Mouse (Mus musculus) CH12.LX (cell line): ENCODE results near the gene Pspn. TPM values are rescaled to one million over a fixed set of nuclear protein-coding genes. Genes with fewer than 3 reads are reported as not detected.

Experiments
- DNase-seq: peaks from one replicate; pipeline ENCODE4 v3.0.0-alpha.2; 2013; ENCODE audit errors: extremely low read depth
- H3K27ac ChIP-seq: 2 replicates; pipeline ENCODE4 v1.5.1; 2012; ENCODE audit warnings: low read depth, mild to moderate bottlenecking, control low read depth, moderate library complexity; ENCODE audit not compliant: insufficient read depth
- H3K27me3 ChIP-seq: replicated peaks from 2 replicates; pipeline ENCODE3; 2012; ENCODE audit warnings: inconsistent platforms
- H3K36me3 ChIP-seq, 2 experiments: replicated peaks in 1 of 2; 2 replicates each; pipeline versions ENCODE3 to v1.6.1; 2012; ENCODE audit warnings: inconsistent platforms in 1 of 2, low read length in 1 of 2, mild to moderate bottlenecking in 1 of 2, mixed read lengths in 1 of 2, moderate library complexity in 1 of 2; ENCODE audit not compliant: control insufficient read depth in 1 of 2, insufficient read depth in 1 of 2
- H3K4me1 ChIP-seq, 2 experiments: 2 replicates each; pipeline ENCODE4 v1.6.1; 2012; ENCODE audit warnings: inconsistent platforms in 1 of 2, moderate library complexity in 1 of 2; ENCODE audit not compliant: insufficient read depth in 2 of 2, control insufficient read depth in 1 of 2
- H3K4me2 ChIP-seq: 2 replicates; pipeline ENCODE4 v1.6.1; 2012; ENCODE audit warnings: low read depth, mild to moderate bottlenecking, control low read depth; ENCODE audit not compliant: poor library complexity, insufficient read depth, severe bottlenecking
- H3K4me3 ChIP-seq, 3 experiments: fragments of 150-350 bp in 1 of 3; sonication (generic) in 1 of 3; replicated peaks in 1 of 3; 2 replicates each; pipeline versions ENCODE3 to v1.5.1; 2011 to 2012; ENCODE audit warnings: low read depth in 2 of 3, low read length in 2 of 3, mild to moderate bottlenecking in 2 of 3, moderate library complexity in 2 of 3, control low read depth in 1 of 3, improper control_type of control experiment in 1 of 3, inconsistent platforms in 1 of 3, mixed read lengths in 1 of 3; ENCODE audit not compliant: poor library complexity in 1 of 3
- H3K79me2 ChIP-seq: replicated peaks from 2 replicates; pipeline ENCODE4 v1.6.1; 2012; ENCODE audit warnings: mild to moderate bottlenecking, moderate library complexity; ENCODE audit not compliant: control insufficient read depth, poor library complexity, insufficient read depth, severe bottlenecking; ENCODE audit errors: extremely low read depth
- H3K9ac ChIP-seq: 2 replicates; pipeline ENCODE4 v1.6.1; 2012; ENCODE audit warnings: low read depth, mild to moderate bottlenecking, control low read depth, moderate library complexity; ENCODE audit not compliant: insufficient read depth
- H3K9me3 ChIP-seq: replicated peaks from 2 replicates; pipeline ENCODE3; 2012; ENCODE audit warnings: low read length, inconsistent platforms, mixed read lengths
- BHLHE40 ChIP-seq: IDR thresholded peaks from 2 replicates; pipeline ENCODE4 v1.6.1; 2011; ENCODE audit warnings: mild to moderate bottlenecking, low read depth, low read length, improper control_type of control experiment
- CTCF ChIP-seq, 2 experiments: IDR thresholded peaks in 1 of 2; conservative IDR thresholded peaks in 1 of 2; 2 replicates each; pipeline ENCODE4 v1.5.1; 2011 to 2012; ENCODE audit warnings: low read depth in 2 of 2, low read length in 2 of 2, improper control_type of control experiment in 1 of 2, inconsistent platforms in 1 of 2, mild to moderate bottlenecking in 1 of 2, moderate library complexity in 1 of 2
- E2F4 ChIP-seq: IDR thresholded peaks from 2 replicates; pipeline ENCODE4 v1.6.1; 2011; ENCODE audit warnings: low read depth, low read length, improper control_type of control experiment; ENCODE audit not compliant: insufficient replicate concordance
- GABPA ChIP-seq: IDR thresholded peaks from 2 replicates; pipeline ENCODE4 v1.6.1; 2012; ENCODE audit warnings: low read depth, low read length, improper control_type of control experiment, inconsistent platforms; ENCODE audit not compliant: insufficient replicate concordance
- JUND ChIP-seq: conservative IDR thresholded peaks from 2 replicates; pipeline ENCODE4 v1.6.1; 2011; ENCODE audit warnings: low read depth, low read length, improper control_type of control experiment
- MAFK ChIP-seq: IDR thresholded peaks from 2 replicates; pipeline ENCODE4 v1.6.1; 2011; ENCODE audit warnings: low read length, improper control_type of control experiment; ENCODE audit not compliant: insufficient replicate concordance
- MAZ ChIP-seq: IDR thresholded peaks from 2 replicates; pipeline ENCODE4 v1.6.1; 2012; ENCODE audit warnings: low read depth, mild to moderate bottlenecking, inconsistent platforms, low read length, improper control_type of control experiment, moderate library complexity
- MXI1 ChIP-seq: IDR thresholded peaks from 2 replicates; pipeline ENCODE4 v1.6.1; 2011; ENCODE audit warnings: mild to moderate bottlenecking, low read depth, low read length, improper control_type of control experiment
- MYC ChIP-seq: IDR thresholded peaks from 2 replicates; pipeline ENCODE4 v1.6.1; 2011; ENCODE audit warnings: low read depth, mild to moderate bottlenecking, improper control_type of control experiment, low read length
- PAX5 ChIP-seq: IDR thresholded peaks from 2 replicates; pipeline ENCODE4 v1.6.1; 2012; ENCODE audit warnings: low read length, inconsistent platforms, mixed read lengths
- RAD21 ChIP-seq: IDR thresholded peaks from 2 replicates; pipeline ENCODE4 v1.6.1; 2011; ENCODE audit warnings: low read depth, mild to moderate bottlenecking, low read length, improper control_type of control experiment, moderate library complexity
- SIN3A ChIP-seq: IDR thresholded peaks from 2 replicates; pipeline ENCODE4 v1.6.1; 2012; ENCODE audit warnings: low read length, improper control_type of control experiment, inconsistent platforms
- SMC3 ChIP-seq: IDR thresholded peaks from 2 replicates; pipeline ENCODE4 v1.6.1; 2011; ENCODE audit warnings: low read depth, low read length, improper control_type of control experiment
- USF1 ChIP-seq: IDR thresholded peaks from 2 replicates; pipeline ENCODE4 v1.6.1; 2014; ENCODE audit warnings: low read depth, mild to moderate bottlenecking, inconsistent platforms, low read length, improper control_type of control experiment
- ZC3H11A ChIP-seq: IDR thresholded peaks from 2 replicates; pipeline ENCODE4 v1.6.1; 2012; ENCODE audit warnings: low read depth, mild to moderate bottlenecking, inconsistent platforms, low read length, improper control_type of control experiment
- ZNF384 ChIP-seq: IDR thresholded peaks from 2 replicates; pipeline ENCODE4 v1.6.1; 2012; ENCODE audit warnings: low read depth, low read length, improper control_type of control experiment, inconsistent platforms
- dilution Hi-C: fragments of 300-500 bp; cut with MboI; formaldehyde crosslinking; loops from 2 replicates; pipeline ENCODE4 v1.14.3; 2020; ENCODE audit warnings: low sequenced_read_pairs; ENCODE audit not compliant: extremely low pct_unique_long_range_greater_than_20kb, extremely low pct_ligation_motif_present
- in situ Hi-C: fragments of 300-500 bp; cut with MboI; formaldehyde crosslinking; loops from 3 replicates; pipeline ENCODE4 v1.14.3; 2019; ENCODE audit warnings: low sequenced_read_pairs, low pct_ligation_motif_present, low pct_unique_long_range_greater_than_20kb, mixed read lengths
- polyA plus RNA-seq: library from polyadenylated mRNA; unstranded; fragments of >175 nt; gene quantifications from 2 replicates; pipeline ENCODE4 v1.2.1, GENCODE M21; 2012; ENCODE audit warnings: low read depth; ENCODE audit not compliant: insufficient read length
- total RNA-seq, 2 experiments: library from RNA; depleted of rRNA; stranded (reverse); fragments of 300-350 nt in 1 of 2; fragments of >200 nt in 1 of 2; gene quantifications; 2 replicates each; pipeline ENCODE4 v1.2.3; 2012 to 2014

Gene Pspn
- total and polyA plus RNA-seq, 3 experiments: 0.34 to 0.69 TPM; not detected in 1

- no peak overlapping the region for H3K4me3 ChIP-seq
- H3K4me1 ChIP-seq: no peaks in the 10 kb centered on the region
- H3K79me2 ChIP-seq: no peaks in the 10 kb centered on the region
- no peak overlapping the region for H3K27ac ChIP-seq
- H3K27me3 ChIP-seq: peaks cover 28% of the 10 kb centered on the region
- DNase-seq: no peak
- H3K9me3 ChIP-seq: no peaks in the 10 kb centered on the region
- TF ChIP-seq JUND (no peak), PAX5 (no peak)
- TF ChIP-seq, all 38 proteins: peak for 0
- Histone ChIP-seq H3K36me3 (no peaks in the 10 kb centered on the region), H3K4me2 (no peak overlapping the region), H3K9ac (no peak overlapping the region)
- dilution Hi-C loops (no loop called here), in situ Hi-C loops (no loop called here)
These were observed 25.7 kb downstream of the Pspn start for GRCm38 (mm10) chr17:56973956-56974707.

- H3K27ac ChIP-seq: no peak overlapping the region; the same call in 1 of the 2 replicates
- no peak for DNase-seq
- no peaks in the 10 kb centered on the region for H3K4me1 ChIP-seq
- dilution Hi-C loops (no loop called here), in situ Hi-C loops (no loop called here)
- no peaks in the 10 kb centered on the region for H3K36me3 ChIP-seq
- H3K4me3 ChIP-seq: no peak overlapping the region
- TF ChIP-seq MXI1: no peak
- TF ChIP-seq GABPA: no peak
- TF ChIP-seq USF1: no peak
- peaks cover 47% of the 10 kb centered on the region for H3K27me3 ChIP-seq
- H3K79me2 ChIP-seq: no peaks in the 10 kb centered on the region
- no peak overlapping the region for H3K4me2 ChIP-seq
- H3K9ac ChIP-seq: no peak overlapping the region
- H3K9me3 ChIP-seq: no peaks in the 10 kb centered on the region
These were observed 29.7 kb downstream of the Pspn start for GRCm38 (mm10) chr17:56970081-56970480.

- Histone ChIP-seq H3K27ac (no peak overlapping the region), H3K79me2 (no peaks in the 10 kb centered on the region), H3K9ac (no peak overlapping the region), H3K4me1 (no peaks in the 10 kb centered on the region), H3K4me2 (no peak overlapping the region), H3K36me3 (no peaks in the 10 kb centered on the region), H3K9me3 (no peaks in the 10 kb centered on the region), H3K27me3 (peaks cover 46% of the 10 kb centered on the region), H3K4me3 (no peak overlapping the region)
- dilution Hi-C loops: no loop called here
- in situ Hi-C loops: no loop called here
- TF ChIP-seq SMC3: no peak
- TF ChIP-seq MAZ: no peak
- TF ChIP-seq E2F4: no peak
- no peak for TF ChIP-seq BHLHE40
- no peak for TF ChIP-seq ZC3H11A
- no peak for TF ChIP-seq CTCF (conservative IDR thresholded peaks at IDR 0.05 in 1 of 2, IDR thresholded peaks at IDR 0.05 in 1 of 2; ENCODE audit: low read depth in 2 of 2, low read length in 2 of 2)
- TF ChIP-seq MYC: no peak
- TF ChIP-seq ZNF384: no peak
- TF ChIP-seq SIN3A: no peak
- TF ChIP-seq MAFK: no peak
- TF ChIP-seq RAD21: no peak
- DNase-seq: no peak
These were observed 30.5 kb downstream of the Pspn start for GRCm38 (mm10) chr17:56969321-56969720.
